Mouse (Mus musculus): ENCODE measurements around the gene Zbtb7a.

Gene Zbtb7a

GRCm38 (mm10) chr10:81190236-81190911, 55.4 kb downstream of the Zbtb7a start:
- in situ Hi-C loops (cut with MboI, MseI), result no loop called here

DNA sequence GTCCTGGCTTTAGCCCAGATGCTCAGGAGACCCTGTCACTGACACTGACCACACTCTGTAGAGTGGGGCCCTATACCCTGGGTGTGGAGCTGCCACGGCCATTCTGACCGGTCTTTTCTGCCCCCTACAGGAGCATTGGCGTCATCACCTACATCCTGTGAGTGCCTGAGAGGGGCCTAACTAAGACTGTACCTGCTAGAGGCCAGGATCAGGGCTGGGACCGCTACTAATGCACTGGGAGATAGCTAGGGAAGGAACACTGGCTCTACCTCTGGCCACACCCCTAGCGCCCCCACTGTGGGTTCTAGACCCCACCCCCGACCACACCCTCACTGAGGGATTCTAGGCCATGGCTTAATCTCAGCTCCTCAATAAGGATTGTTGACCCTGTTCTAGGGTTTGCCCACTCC, 55.9 kb downstream of the Zbtb7a start:
- in situ Hi-C loops (cut with MboI, MseI), result no loop called here

GRCm38 (mm10) chr10:81191342-81191982, 56.4 kb downstream of the Zbtb7a start:
- in situ Hi-C loops (cut with MboI, MseI), result no loop called here

GRCm38 (mm10) chr10:81192270-81192967, 57.4 kb downstream of the Zbtb7a start:
- in situ Hi-C loops (cut with MboI, MseI), result no loop called here

DNA sequence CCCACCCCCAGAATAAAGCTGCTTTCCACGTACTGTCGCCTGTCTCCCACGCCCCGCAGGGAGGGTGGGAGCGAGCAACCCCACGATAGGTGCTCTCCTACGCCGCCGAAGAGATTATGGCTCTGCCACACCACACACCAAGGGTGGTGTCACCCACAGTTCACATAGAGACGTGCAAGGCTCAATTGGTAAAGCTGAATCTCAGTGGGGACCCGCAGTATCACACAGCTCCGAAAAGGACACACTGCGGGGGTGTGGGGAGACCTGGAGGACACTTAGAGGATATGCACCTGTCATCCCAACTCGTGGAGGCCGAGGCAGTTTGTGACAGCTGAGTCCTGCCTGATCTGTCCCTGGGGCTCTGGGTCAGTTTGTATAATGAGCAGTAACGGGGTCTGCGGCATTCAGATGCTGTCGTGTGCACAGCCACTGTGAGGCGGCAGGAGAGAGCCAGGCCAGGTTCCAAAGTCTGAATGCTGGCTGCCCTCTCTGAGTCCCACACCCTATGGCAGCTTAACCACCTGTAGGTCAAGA, 58.0 kb downstream of the Zbtb7a start:
- in situ Hi-C loops (cut with MboI, MseI), result no loop called here

DNA sequence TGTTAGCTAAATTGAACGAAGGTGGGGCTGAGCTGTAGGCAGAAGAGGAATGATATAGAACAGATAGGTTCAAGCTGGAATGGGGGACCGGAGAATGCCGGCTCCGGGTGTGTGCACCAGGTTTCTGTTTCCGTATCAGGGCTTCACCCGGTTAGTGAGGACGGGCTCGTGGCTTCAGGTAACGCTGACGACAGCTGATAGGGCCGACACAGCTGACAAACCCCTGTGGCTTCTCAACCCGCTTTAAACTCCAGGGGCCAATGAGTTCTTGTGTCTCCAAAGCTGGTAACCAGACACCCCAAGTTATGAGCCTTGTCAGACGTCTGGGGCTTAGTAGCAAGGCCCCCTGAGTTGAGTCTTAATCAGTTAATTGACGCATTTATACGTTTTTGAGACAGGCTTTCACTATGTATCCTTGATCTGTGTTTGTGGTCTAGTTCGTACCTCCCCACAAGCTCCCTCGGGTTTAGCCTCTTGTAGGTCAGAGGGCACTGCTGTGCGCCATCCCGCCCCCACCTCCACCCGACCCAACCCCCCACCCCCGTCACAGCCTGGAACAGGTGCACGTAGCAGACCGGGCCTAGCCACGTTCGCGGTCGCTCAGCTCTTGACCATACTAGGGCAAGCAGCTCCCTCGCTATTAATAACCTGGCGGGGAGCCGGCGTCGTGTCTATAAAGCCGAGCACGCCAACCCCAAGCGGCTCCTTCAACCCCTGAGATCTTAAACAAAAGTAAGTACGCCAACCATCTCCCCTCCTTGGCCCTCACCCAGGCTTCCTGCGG, 59.2 kb downstream of the Zbtb7a start:
- in situ Hi-C loops (cut with MboI, MseI), result no loop called here

- in situ Hi-C loops (cut with MboI, MseI), result no loop called here
Measured at GRCm38 (mm10) chr10:81195300-81195699, 60.3 kb downstream of the Zbtb7a start.

- in situ Hi-C loops (cut with MboI, MseI), result no loop called here
Measured at GRCm38 (mm10) chr10:81196470-81197065, 61.5 kb downstream of the Zbtb7a start.

- in situ Hi-C loops (cut with MboI, MseI), result no loop called here
Measured at GRCm38 (mm10) chr10:81197305-81197704, 62.3 kb downstream of the Zbtb7a start.

- in situ Hi-C loops (cut with MboI, MseI), result no loop called here
Measured at GRCm38 (mm10) chr10:81198230-81198629, 63.2 kb downstream of the Zbtb7a start.

DNA sequence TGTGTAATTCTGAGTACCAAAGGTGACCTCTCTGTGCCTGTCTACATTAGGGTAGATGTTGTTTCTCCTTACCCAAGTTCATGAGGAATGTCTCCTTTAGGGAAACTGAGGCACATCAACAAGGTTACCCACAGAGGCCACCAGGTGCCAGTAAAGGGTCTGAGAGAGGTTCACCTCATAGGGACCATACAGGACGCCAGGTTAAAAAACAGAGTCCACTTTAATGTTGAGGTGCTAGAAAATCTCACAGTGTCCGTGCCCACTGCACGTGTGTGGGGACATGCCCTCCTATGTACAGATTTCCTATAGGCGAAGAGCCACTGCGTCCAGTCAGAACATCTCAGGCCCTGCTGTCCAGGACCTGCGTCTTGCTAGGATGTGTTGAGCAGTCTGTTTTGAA, 64.0 kb downstream of the Zbtb7a start:
- in situ Hi-C loops (cut with MboI, MseI), result no loop called here

DNA sequence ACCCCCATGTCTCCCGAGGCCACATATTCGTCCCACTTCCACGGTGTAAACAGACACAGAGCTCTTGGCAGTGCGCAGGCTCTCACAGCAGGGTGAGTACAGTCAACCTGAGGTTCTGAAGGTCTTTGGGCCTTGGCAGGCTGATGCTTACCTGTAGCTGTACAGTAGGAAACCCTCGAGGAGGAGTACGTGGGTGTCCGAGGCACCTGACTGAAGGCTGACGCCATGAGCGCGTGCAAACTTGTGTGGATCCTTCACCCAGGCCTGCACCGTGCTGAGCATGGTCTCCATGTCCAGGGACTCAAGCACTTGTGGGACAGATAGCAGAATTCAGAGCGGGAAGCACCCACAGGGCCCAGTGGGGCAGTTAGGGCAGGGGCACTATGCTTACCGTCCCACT, 65.1 kb downstream of the Zbtb7a start:
- in situ Hi-C loops (cut with MboI, MseI), result no loop called here

GRCm38 (mm10) chr10:81200605-81201287, 65.7 kb downstream of the Zbtb7a start:
- in situ Hi-C loops (cut with MboI, MseI), result no loop called here

- in situ Hi-C loops (cut with MboI, MseI), result no loop called here
Measured at GRCm38 (mm10) chr10:81201807-81202758, 67.1 kb downstream of the Zbtb7a start, which contains the start of gene Nmrk2. Nmrk2 (minus strand) TSS chr10:81202051.

Measured in regulatory T cell (primary cell).